Mouse (Mus musculus): ENCODE data around the gene Swi5.

- TF ChIP-seq ZC3H11A (IDR thresholded peaks at IDR 0.05; ENCODE audit: borderline replicate concordance, low read depth, low read length) (0 out of 2 replicates have a peak, but pooled peaks have one; percentile 4), MAFK (IDR thresholded peaks at IDR 0.05; ENCODE audit: insufficient read depth, low read depth, low read length) (no peak), CHD2 (IDR thresholded peaks at IDR 0.05; ENCODE audit: low read depth, low read length) (no peak), HCFC1 (IDR thresholded peaks at IDR 0.05; ENCODE audit: borderline replicate concordance, insufficient read depth, low read length) (0 out of 2 replicates have a peak, but pooled peaks have one; percentile 21), ZNF384 (IDR thresholded peaks at IDR 0.05; ENCODE audit: low read depth, low read length) (peak; percentile 87)
Measured at GRCm38 (mm10) chr2:32260635-32261034, 27.2 kb downstream of the Swi5 start.

Data from ES-E14 (cell line).